Mouse (Mus musculus) frontal cortex, postnatal 14 days (tissue): Measurements from ENCODE around the gene Nxn.

Experiments used
- DNase-seq, 2 experiments: peaks; one replicate each; pipeline ENCODE4 v3.0.0; 2022; ENCODE audit warnings: low spot score in 2 of 2

Nxn gene

GRCm38 (mm10) chr11:76260208-76261050 lies 138.5 kb downstream of the Nxn start:
- no peak for DNase-seq

GRCm38 (mm10) chr11:76258511-76258910 lies 140.4 kb downstream of the Nxn start:
- DNase-seq: no peak

DNA sequence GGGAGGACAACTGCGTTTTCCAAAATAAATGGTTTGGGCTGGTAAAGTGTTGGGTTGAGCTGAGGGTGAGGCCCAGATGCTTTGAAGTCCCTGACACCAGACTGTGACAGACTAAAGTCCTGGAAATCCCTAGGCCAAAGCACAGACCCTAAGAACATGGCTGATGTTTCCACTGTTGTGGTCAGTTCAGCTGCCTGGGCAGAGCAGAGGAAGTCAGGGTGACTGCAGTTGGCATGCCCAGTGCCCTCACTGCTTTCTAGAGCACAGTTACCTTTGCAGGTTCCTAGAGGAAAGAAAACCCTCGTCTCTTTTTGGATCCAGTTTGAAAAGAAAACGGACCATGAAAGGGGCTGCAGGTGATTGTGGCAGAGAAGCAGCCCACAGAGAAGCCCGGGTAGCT lies 141.6 kb downstream of the Nxn start:
- no peak for DNase-seq

GRCm38 (mm10) chr11:76256129-76256528 lies 142.8 kb downstream of the Nxn start:
- DNase-seq: no peak

DNA sequence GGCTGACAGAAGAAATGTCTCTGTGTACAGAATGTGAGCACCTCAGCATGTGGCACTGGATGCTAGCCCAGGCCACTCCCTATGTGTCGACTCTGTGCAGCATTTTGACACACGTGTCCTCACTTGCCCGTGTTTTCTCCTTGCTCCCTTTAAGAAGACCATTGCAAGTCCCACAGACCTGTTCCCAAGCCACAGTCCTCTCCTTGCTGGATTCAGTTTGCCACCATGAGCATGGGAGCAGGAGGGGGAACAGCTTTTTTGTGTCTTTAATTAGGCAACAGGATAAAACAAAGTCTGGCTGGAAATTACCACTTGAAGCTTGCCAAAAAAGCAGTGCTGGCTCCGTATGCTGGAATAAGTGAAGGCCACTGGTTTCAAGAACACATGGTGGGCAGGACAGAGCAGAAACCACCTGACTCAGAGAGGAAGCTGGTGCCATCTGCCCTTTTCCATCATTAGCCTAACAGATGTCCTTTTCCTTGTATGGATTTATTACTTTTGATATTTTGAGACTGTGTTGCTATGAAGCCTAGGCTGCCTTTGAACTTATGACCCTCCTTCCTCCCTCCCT lies 143.4 kb downstream of the Nxn start:
- DNase-seq: no peak

DNA sequence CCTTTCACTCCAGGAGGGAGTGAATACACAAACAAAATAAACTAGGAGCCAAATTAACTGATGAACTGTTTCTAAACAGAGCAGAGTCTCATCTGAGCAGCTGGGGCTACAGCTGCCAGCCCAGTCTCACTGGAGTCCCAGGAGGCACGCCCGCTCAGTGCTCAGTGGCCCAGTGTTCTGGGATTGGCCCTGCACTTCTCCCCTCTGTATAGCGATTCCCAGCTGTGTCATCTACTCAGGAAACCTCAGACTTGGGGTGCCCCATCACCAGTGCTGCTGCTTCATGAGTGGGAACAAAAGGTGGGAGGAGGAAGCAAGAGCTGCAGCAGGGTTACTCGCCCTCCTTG lies 145.0 kb downstream of the Nxn start:
- DNase-seq: no peak

DNA sequence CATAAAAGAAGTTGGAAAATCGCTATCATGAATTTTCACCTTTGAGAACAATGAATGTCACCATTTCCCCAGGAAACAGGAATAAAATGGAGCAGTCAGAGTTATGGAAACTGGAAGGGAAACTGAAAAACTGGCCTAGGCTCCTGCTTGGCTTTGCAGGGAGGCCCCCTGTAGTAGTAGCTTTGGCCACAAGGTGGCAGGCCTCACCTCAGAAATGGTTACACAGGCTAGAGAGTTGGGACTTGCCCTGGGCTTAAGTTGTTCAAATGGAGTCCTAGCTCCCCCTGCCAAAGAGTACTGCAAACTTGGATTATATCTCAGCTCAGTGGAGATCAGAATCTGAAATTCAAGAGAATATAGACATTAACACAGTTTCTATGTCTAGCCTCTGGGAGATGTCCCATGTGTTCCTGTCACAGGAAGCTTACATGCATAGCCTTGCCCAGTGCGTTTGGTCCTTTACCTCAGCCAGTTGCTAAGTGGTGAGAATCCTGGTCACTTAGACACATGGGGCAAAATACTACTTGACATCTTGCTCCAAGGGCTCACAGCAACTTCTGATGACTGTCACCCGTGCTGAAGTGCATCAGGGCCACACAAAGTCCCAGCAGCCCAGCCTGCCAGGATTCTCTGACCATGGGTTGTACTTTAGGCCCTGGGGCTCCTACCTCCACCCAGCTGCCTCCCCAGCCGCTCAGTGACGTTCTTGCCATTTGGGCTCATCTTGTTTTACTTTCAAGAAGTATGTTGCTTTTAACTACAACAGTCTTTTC lies 145.6 kb downstream of the Nxn start:
- peak in 1 of 2 experiments; percentile 84 for DNase-seq

DNA sequence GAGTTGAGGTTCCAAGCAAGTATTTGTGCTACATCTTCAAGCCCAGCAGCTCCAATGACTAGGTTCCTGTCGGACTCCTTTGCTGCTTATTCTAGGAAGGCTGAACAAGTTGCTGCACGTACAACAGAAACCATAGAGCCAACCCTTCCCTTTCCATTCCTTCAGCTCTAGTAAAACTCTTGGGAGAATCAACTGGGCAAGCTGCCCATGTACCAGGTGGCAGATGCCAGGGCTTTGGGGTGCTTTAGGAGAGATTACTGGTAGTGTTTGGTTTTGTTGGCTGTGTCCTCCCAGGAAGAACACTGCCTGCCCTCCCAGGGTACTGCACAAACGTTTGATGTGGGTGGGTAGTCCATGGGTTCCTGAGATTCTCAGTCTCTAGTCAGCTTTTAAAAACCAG lies 146.9 kb downstream of the Nxn start:
- no peak for DNase-seq

GRCm38 (mm10) chr11:76247239-76247638 lies 151.7 kb downstream of the Nxn start:
- DNase-seq: no peak

DNA sequence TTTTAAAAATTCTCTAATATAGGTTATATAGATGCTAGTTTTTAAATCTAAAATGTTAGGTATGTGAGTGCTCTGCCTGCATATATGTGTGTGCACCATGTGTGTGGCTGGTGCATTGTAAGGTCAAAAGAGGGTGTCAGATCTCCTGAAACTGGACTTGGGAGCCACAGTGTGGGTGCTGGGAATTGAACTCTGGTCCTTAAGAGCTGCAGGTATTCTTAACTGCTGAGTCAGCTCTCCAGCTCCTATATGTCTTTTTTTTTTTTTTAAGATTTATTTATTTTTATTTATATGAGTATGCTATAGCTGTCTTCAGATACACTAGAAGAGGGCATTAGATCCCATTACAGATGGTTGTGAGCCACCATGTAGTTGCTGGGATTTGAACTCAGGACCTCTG lies 152.5 kb downstream of the Nxn start:
- no peak for DNase-seq

DNA sequence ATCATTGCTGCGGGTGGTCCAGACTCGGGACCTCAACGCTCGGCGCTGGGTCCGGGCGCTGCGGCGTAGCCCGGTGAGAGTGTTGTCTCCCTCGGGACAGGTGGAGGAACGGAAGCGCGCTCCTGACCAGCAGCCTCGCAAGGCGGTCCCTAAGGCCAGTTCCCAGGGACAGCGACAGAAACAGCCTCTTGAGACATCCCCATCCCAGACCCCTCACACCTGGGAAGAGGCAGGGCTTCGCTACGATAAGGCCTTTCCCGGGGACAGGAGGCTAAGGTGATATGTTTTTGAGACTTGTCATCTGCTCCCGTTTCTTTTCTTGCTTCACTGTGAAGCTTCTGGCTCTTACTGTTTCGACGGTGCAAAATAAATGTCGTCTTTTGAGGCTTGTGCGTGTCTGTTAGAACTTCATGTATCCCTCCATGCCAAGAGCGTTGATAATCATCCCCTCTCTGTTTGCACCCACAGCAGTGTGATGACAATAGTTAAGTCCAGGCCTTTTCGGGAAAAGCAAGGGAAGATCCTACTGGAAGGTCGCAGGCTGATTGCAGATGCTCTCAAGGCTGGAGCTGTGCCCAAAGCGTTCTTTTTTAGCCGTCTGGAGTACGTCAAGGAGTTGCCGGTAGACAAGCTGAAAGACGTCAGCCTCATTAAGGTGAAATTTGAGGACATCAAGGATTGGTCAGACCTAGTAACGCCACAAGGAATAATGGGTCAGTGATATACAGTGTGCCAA lies 155.0 kb downstream of the Nxn start:
- DNase-seq: no peak

DNA sequence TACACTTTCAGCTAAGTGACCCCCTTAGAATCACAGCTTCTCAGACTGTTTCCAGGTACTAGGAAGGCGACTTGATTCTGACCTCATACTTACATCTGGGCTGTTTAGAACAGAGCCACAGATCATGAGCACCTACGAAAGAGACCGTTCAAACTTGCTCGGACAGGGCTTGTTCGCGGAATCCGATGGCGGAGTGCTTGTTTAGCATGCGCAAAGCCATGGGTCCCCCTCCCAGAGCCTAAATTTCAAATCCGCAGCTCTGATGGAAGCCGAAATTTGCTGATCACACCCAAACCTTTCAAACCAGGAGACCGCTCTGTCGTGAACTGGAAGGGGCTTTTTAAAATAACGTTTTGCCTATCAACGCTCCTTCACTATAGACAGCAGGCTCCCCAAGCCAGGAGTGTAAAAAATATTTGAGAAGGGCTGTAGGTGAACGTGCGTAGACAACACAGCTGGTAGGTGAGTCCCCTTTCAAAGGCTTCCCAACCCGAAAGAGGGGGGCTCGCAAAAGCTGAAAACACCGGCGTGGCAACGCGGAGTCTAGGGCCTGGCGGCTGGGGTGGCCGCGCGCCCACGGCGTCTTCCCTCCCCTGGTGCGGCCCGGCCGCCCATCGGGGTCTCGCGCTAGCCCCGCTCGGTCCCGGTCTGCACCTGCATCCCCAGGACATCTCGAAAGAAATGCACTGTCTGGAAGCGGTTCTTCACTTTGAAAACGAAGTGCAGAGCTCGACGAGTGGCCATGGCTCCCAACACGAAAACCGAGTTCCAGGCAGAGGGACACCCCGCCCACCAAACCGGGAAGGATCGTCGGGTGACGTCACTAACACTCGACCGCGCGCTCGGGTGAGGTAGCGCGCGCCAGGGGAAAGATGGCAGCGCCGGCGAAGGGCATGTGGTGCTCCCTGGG lies 155.8 kb downstream of the Nxn start, which contains the start of the genes Mrm3 and Glod4:
Gene Mrm3, plus strand, starts transcription at position 815 of the 910 bp plus-strand sequence.
Gene Glod4, minus strand, starts transcription at position 825 of the 910 bp plus-strand sequence.
- peak; percentile 81 to 89 for DNase-seq

- DNase-seq: no peak
These were observed 159.2 kb downstream of the Nxn start for GRCm38 (mm10) chr11:76239750-76240149.

GRCm38 (mm10) chr11:76236136-76236535 lies 162.8 kb downstream of the Nxn start:
- no peak for DNase-seq

- DNase-seq: no peak
These were observed 173.9 kb downstream of the Nxn start for GRCm38 (mm10) chr11:76225051-76225450.

DNA sequence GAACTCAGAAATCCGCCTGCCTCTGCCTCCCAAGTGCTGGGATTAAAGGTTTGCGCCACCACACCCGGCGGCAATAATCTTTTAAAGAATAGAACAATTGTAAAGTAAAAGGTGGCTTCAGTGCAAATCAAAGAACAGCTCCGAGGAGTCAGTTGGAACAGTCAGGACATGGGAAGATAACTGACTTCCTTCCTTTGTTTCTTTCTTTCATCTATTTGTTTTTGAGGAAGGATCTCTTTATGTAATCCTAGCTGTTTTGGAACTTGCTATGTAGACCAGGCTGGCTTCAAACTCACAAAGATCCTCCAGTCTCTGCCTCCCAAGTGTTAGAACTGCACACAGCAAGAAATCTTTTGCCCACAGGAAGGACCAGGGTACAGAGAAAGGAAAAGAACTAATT lies 174.3 kb downstream of the Nxn start:
- no peak for DNase-seq

DNA sequence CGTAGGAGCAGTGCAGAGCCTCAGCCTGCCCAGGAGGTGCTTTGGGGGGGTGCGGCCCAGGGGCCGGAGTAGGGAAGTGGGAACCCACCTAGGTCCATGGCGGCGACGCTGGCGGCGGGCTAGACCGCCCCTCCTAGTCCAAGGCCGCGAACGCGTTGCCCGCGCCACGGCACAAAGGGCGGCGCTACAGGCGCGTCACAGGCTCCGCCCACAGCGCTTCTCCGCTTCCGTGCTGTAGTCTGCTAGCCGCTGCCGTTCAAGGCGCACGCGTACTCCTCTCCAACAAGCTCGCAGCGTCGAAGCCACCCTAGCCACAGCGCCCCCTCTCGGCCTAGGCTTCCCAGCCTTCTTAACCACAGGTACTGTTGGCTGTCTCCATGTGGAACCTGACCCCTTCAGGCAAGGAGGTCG lies 181.5 kb downstream of the Nxn start, which contains the start of the genes Dbil5 and Gemin4:
Gene Dbil5, plus strand, starts transcription at position 219 of the 411 bp plus-strand sequence.
Gene Gemin4, minus strand, starts transcription at position 275 of the 411 bp plus-strand sequence.
- DNase-seq: peak; percentile 93 to 94

DNA sequence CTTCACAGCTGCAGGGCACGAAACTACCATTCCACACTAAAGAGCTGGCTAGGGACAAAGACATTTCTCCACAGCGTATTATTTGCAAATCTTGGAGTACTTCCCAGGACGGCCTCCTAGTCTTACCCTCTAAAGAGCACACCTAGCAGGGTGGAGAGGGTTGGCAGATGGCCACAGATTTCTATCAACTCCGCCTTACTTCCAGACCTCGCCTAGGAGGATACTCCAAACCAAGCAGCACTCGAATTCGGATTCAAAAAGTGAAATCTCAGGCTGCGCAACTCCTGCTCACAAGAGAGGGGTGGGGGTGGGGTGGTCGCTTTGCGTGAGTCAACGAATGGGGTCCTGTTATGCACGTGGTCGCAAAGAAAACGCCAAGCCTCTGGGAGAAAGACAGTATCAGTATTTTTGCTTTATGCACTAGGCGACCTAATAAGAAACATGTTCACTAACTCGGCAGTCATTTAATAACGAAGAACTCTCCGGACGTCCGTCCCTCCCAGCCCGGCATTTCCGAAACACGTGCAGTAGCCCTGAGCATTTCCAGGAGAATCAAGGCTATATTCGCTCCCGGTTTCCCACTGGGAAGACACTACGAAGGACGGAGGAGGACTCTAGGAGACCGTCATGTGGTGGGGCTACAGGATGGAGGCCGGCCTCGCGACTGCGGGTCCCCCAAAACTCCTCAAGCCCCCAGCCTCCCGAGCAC lies 182.1 kb downstream of the Nxn start:
- DNase-seq: no peak

DNA sequence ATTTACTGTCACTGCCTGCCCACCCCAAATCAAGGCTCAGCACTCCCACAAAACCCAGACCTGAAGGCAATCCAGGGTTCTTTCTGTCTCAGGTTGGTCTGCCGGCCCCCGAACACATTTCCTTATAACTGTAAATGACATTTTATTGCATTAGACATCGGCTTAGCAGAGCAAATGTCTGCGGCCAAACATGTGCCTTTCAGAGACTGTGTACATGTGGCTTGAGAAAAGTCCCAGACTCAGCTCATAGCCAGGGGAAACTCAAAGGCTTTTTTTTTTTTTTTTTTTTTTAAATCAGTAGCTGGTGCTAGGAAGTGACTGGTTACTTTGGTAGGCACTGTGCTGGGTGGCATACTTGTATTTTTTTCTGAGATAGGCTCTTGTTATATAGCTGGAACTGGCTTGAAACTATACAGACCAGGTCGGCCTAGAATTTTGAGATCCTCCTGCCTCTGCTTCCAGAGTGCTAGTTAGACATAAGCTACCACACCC lies 182.8 kb downstream of the Nxn start:
- DNase-seq: no peak

- no peak for DNase-seq
These were observed 183.9 kb downstream of the Nxn start for GRCm38 (mm10) chr11:76215011-76215410.
